Mouse (Mus musculus): Measurements from ENCODE around the gene Kif26a. TPM values are rescaled to one million over a fixed set of nuclear protein-coding genes. Genes with fewer than 3 reads are reported as not detected.

The Kif26a gene
- polyA plus RNA-seq, 1 experiment from 2014 or later = 6.6 TPM

GRCm38 (mm10) chr12:112221290-112221689 is 75.3 kb downstream of the Kif26a start:
- Histone ChIP-seq H3K9me3 (no peaks in the 10 kb centered on the region), H3K4me2 (no peak overlapping the region), H3K4me1 (replicated peaks) (peaks cover 41% of the 10 kb centered on the region), H3K9ac (replicated peaks) (no peak overlapping the region), H3K4me3 (replicated peaks) (no peak overlapping the region), H3K27ac (no peak overlapping the region), H3K36me3 (no peaks in the 10 kb centered on the region), H3K27me3 (peaks cover 44% of the 10 kb centered on the region)
- no peak for ATAC-seq (ENCODE audit: insufficient number of reproducible peaks, insufficient read depth, low FRiP score, low TSS enrichment, low read depth)
- 43% methylated on average over 6 of the region's 6 CpGs for WGBS

GRCm38 (mm10) chr12:112221754-112222439 is 75.9 kb downstream of the Kif26a start:
- Histone ChIP-seq H3K9ac (replicated peaks) (0 out of 2 replicates have a peak overlapping the region, but pooled peaks have one; percentile 8), H3K36me3 (no peaks in the 10 kb centered on the region), H3K4me2 (0 out of 2 replicates have a peak overlapping the region, but pooled peaks have one; percentile 8), H3K27ac (no peak overlapping the region), H3K27me3 (peaks cover 44% of the 10 kb centered on the region), H3K9me3 (no peaks in the 10 kb centered on the region), H3K4me3 (replicated peaks) (no peak overlapping the region), H3K4me1 (replicated peaks) (peaks cover 41% of the 10 kb centered on the region)
- 9% methylated on average over 19 of the region's 19 CpGs for WGBS
- ATAC-seq (ENCODE audit: insufficient number of reproducible peaks, insufficient read depth, low FRiP score, low TSS enrichment, low read depth) = no peak

GRCm38 (mm10) chr12:112223721-112224337 is 77.8 kb downstream of the Kif26a start:
- WGBS = 51% methylated on average over 13 of the region's 13 CpGs
- peaks cover 33% of the 10 kb centered on the region for H3K4me1 ChIP-seq (replicated peaks)

GRCm38 (mm10) chr12:112226238-112226637 is 80.2 kb downstream of the Kif26a start:
- no peak for ATAC-seq (ENCODE audit: insufficient number of reproducible peaks, insufficient read depth, low FRiP score, low TSS enrichment, low read depth)
- H3K27me3 ChIP-seq = peaks cover 26% of the 10 kb centered on the region
- H3K4me1 ChIP-seq (replicated peaks) = peaks cover 37% of the 10 kb centered on the region
- no peak overlapping the region for H3K4me2 ChIP-seq
- no peak overlapping the region for H3K4me3 ChIP-seq (replicated peaks)
- H3K36me3 ChIP-seq = no peaks in the 10 kb centered on the region
- H3K9ac ChIP-seq (replicated peaks) = no peak overlapping the region
- H3K27ac ChIP-seq = no peak overlapping the region
- WGBS = 80% methylated on average over 1 of the region's 1 CpGs
- H3K9me3 ChIP-seq = no peaks in the 10 kb centered on the region

More at GRCm38 (mm10) chr12:112223721-112224337, 77.8 kb downstream of the Kif26a start:
- no peak overlapping the region for H3K4me2 ChIP-seq
- no peaks in the 10 kb centered on the region for H3K36me3 ChIP-seq
- no peak overlapping the region for H3K9ac ChIP-seq (replicated peaks)
- H3K27me3 ChIP-seq = peaks cover 36% of the 10 kb centered on the region
- ATAC-seq (ENCODE audit: insufficient number of reproducible peaks, insufficient read depth, low FRiP score, low TSS enrichment, low read depth) = no peak
- no peak overlapping the region for H3K4me3 ChIP-seq (replicated peaks)
- no peaks in the 10 kb centered on the region for H3K9me3 ChIP-seq
- H3K27ac ChIP-seq = no peak overlapping the region

GRCm38 (mm10) chr12:112226656-112227055 is 80.6 kb downstream of the Kif26a start:
- Histone ChIP-seq H3K9me3 (no peaks in the 10 kb centered on the region), H3K9ac (replicated peaks) (no peak overlapping the region), H3K4me3 (replicated peaks) (no peak overlapping the region), H3K27me3 (peaks cover 22% of the 10 kb centered on the region), H3K4me2 (no peak overlapping the region), H3K27ac (no peak overlapping the region), H3K36me3 (no peaks in the 10 kb centered on the region), H3K4me1 (replicated peaks) (peaks cover 33% of the 10 kb centered on the region)
- WGBS = 93% methylated on average over 2 of the region's 2 CpGs
- ATAC-seq (ENCODE audit: insufficient number of reproducible peaks, insufficient read depth, low FRiP score, low TSS enrichment, low read depth) = no peak

GRCm38 (mm10) chr12:112229084-112229483 is 83.1 kb downstream of the Kif26a start:
- Histone ChIP-seq H3K36me3 (no peaks in the 10 kb centered on the region), H3K9ac (replicated peaks) (no peak overlapping the region), H3K9me3 (no peaks in the 10 kb centered on the region), H3K4me3 (replicated peaks) (no peak overlapping the region), H3K27ac (no peak overlapping the region), H3K27me3 (peaks cover 1% of the 10 kb centered on the region), H3K4me2 (no peak overlapping the region), H3K4me1 (replicated peaks) (peaks cover 22% of the 10 kb centered on the region)
- ATAC-seq (ENCODE audit: insufficient number of reproducible peaks, insufficient read depth, low FRiP score, low TSS enrichment, low read depth) = no peak
- WGBS = 47% methylated on average over 10 of the region's 10 CpGs

- H3K27ac ChIP-seq = no peak overlapping the region
- no peaks in the 10 kb centered on the region; the same call in none of the 2 replicates for H3K27me3 ChIP-seq
- no peak overlapping the region for H3K9ac ChIP-seq (replicated peaks)
- no peak overlapping the region for H3K4me3 ChIP-seq (replicated peaks)
- no peak overlapping the region for H3K4me2 ChIP-seq
- ATAC-seq (ENCODE audit: insufficient number of reproducible peaks, insufficient read depth, low FRiP score, low TSS enrichment, low read depth) = no peak
- no peaks in the 10 kb centered on the region for H3K36me3 ChIP-seq
- H3K9me3 ChIP-seq = no peaks in the 10 kb centered on the region
- H3K4me1 ChIP-seq (replicated peaks) = peaks cover 28% of the 10 kb centered on the region
- 74% methylated on average over 2 of the region's 2 CpGs for WGBS
Measured at GRCm38 (mm10) chr12:112230196-112230595, 84.2 kb downstream of the Kif26a start.

MicroRNAs encoded within 50 kb of the gene (microRNA counts, 519-probe panel; counts per million panel counts)
- 2,804 counts per million, percentile 14 among the panel's probes with 10 or more counts for microRNA mmu-miR-203

Small RNA genes within 50 kb of the gene (microRNA-seq; reads per million reads assigned to microRNA genes)
- gene Mir203 (4,757 reads per million, percentile 89 among the genes with 10 or more reads in this experiment), gene Mir3073a (not detected), gene Mir3073b (not detected)

Other genes starting within 250 kb of the Kif26a start
- gene Ppp1r13b, start 238.1 kb upstream of the Kif26a start, polyA plus RNA-seq (2016; fragmentation: Nextera tagmentation; extraction: Ambion mirVana) = 11.5 and 13.0 TPM in 2 replicates
- gene Atp5mpl, start 179.2 kb upstream of the Kif26a start, polyA plus RNA-seq (2016; fragmentation: Nextera tagmentation; extraction: Ambion mirVana) = 648 and 683 TPM in 2 replicates
- 0.97 and 1.4 TPM in 2 replicates for gene Tdrd9, start 174.6 kb upstream of the Kif26a start, polyA plus RNA-seq (2016; fragmentation: Nextera tagmentation; extraction: Ambion mirVana)
- gene Rd3l, start 164.9 kb upstream of the Kif26a start, polyA plus RNA-seq (2016; fragmentation: Nextera tagmentation; extraction: Ambion mirVana) = not detected in 2 replicates
- gene Aspg, start 39.5 kb upstream of the Kif26a start, polyA plus RNA-seq (2016; fragmentation: Nextera tagmentation; extraction: Ambion mirVana) = 3.1 and 3.4 TPM in 2 replicates